Mouse (Mus musculus) olfactory bulb, adult 2 months (tissue): ENCODE measurements around the gene Actb. TPM values are rescaled to one million over a fixed set of nuclear protein-coding genes. Genes with fewer than 3 reads are reported as not detected.

ENCODE experiments used
- H3K27ac ChIP-seq: fragments of 200-500 bp; 2 replicates; pipeline ENCODE4 v1.5.1; 2012; ENCODE audit warnings: low read depth, low read length; ENCODE audit not compliant: insufficient read depth
- H3K4me1 ChIP-seq: fragments of 200-500 bp; 2 replicates; pipeline ENCODE4 v1.6.1; 2012; ENCODE audit warnings: low read length; ENCODE audit not compliant: control insufficient read depth, insufficient read depth
- H3K4me3 ChIP-seq: fragments of 200-500 bp; 2 replicates; pipeline ENCODE4 v1.5.1; 2012; ENCODE audit warnings: mild to moderate bottlenecking, low read depth, low read length, moderate library complexity; ENCODE audit not compliant: insufficient read depth
- CTCF ChIP-seq: fragments of 200-500 bp; IDR thresholded peaks from 2 replicates; pipeline ENCODE4 v1.5.1; 2012; ENCODE audit warnings: low read depth, mild to moderate bottlenecking, low read length, moderate library complexity; ENCODE audit not compliant: insufficient read depth
- POLR2A ChIP-seq: fragments of 200-500 bp; IDR thresholded peaks from 2 replicates; pipeline ENCODE4 v1.6.1; 2012; ENCODE audit warnings: mild to moderate bottlenecking, low read depth, low read length, moderate library complexity; ENCODE audit not compliant: insufficient read depth
- WGBS: fragments of 180-500 bp; shearing (Covaris S2); methylation state at CpG from one replicate; pipeline ENCODE4 v1.1.7; 2018; 5-methylcytosine and 5-hydroxymethylcytosine counted together
- polyA plus RNA-seq: library from polyadenylated mRNA; stranded (reverse); fragments of >200 nt; gene quantifications from 2 replicates; pipeline ENCODE4 v1.2.4, GENCODE M21; 2012; ENCODE audit warnings: low replicate concordance; ENCODE audit not compliant: missing spikeins, insufficient read depth, insufficient read length

Actb gene
- polyA plus RNA-seq, 1 experiment, result 1,129 TPM

DNA sequence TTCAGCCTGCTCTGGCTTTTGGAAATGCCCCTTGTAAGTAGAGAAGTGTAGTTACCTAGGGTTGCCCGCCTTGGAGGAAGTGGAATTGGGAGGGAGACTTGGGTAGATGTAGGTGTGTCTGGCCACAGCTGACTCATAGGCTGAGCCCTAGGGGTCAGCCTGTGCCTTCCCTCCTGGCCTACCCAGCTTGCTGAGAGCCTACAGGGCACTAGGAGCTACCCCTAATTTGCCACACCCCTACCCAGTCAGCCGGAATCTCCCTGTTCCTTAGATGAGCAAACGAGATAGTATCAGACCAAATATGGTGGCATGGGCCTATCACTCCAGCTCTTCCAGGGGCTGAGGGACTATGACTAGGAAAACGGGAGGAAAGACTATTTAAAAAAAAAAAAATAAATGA is 6.2 kb upstream of the Actb start:
- no peak overlapping the region for H3K4me3 ChIP-seq
- 88% methylated on average over 4 of the region's 4 CpGs for WGBS
- H3K4me1 ChIP-seq, result peaks cover 9% of the 10 kb centered on the region
- TF ChIP-seq POLR2A, result no peak
- TF ChIP-seq CTCF, result no peak
- no peak overlapping the region for H3K27ac ChIP-seq

DNA sequence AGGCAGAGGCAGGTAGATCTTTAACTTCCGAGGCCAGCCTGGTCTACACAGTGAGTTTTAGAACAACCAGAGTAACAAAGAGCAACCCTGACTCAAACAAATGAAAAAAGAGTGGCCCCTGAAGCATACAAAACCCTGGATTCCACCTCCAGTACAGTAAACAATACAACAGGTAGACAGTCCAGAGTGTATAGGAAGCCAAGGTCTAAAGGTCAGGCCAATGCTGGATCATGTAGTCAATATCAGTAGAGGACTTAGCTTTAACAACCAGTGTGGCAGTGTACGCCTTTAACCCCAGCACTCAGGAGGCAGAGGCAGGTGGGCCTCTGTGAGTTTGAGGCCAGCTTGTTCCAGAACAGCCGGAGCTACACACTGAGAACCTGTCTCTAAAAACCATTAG is 5.8 kb upstream of the Actb start:
- no peak for TF ChIP-seq CTCF
- no peak for TF ChIP-seq POLR2A
- WGBS, result over 99% methylated on average over 3 of the region's 3 CpGs

DNA sequence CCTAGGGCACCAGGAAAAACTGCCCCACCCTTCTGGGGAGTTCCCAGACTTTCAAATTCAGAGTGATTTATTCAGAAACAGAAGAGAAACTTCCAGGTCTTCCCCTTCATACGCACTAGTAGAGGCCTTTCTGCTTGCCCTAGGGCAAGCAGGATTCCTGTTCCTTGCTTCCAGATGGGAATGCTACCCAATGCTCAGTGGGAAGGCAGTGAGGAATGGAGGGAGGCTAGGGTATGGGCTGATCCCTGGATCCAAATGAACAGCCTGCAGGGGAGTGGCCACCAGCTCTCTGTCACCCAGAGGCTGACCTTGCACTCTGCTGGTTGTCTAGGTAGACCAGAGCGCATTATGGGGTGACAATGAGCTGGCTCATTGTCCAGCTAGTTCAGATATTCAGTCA is 5.1 kb upstream of the Actb start:
- H3K4me1 ChIP-seq, result peaks cover 19% of the 10 kb centered on the region
- no peak overlapping the region for H3K4me3 ChIP-seq
- no peak for TF ChIP-seq CTCF
- no peak for TF ChIP-seq POLR2A
- no peak overlapping the region for H3K27ac ChIP-seq
- WGBS, result 96% methylated on average over 2 of the region's 2 CpGs

More for the DNA sequence above, 5.8 kb upstream of the Actb start:
- no peak overlapping the region for H3K27ac ChIP-seq
- peaks cover 13% of the 10 kb centered on the region for H3K4me1 ChIP-seq
- no peak overlapping the region for H3K4me3 ChIP-seq

DNA sequence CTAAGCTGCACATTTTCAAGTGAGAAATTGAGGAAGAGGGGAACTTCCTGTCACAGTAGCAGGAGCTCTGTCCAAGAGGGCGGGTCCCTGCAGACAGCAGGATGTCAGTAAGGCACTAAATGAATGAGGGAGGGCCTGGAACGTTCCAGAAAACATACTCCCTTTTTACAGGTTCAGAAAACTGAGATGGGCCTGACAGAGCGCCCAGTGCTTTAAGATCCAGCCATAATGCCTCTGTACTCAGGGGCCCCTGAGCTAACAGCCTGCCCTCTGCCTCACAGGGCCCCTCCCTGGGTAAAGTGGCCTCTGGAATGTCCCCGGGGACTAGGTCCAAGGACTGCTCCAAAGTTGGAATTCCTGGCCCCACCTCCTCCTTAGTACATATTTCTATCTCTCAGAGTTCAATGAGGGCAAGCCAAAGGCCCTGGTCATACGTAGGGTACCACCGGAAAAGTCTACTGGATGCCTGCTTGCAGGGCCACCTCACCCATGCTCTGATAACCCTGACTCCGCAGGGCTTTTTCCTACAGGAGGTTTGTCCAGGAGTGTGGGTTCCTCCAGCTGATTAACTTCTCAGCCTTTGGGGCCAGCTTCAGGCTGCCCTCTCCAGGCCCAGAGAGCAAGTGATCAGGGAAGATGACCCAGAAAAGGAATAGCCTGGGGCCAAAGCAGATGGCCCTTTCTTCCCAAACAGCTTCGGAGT is 3.2 kb upstream of the Actb start:
- WGBS, result 70% methylated on average over 8 of the region's 8 CpGs
- Histone ChIP-seq H3K27ac (no peak overlapping the region; the same call in 1 of the 2 replicates), H3K4me3 (no peak overlapping the region), H3K4me1 (peaks cover 19% of the 10 kb centered on the region)
- TF ChIP-seq POLR2A (no peak), CTCF (no peak)

DNA sequence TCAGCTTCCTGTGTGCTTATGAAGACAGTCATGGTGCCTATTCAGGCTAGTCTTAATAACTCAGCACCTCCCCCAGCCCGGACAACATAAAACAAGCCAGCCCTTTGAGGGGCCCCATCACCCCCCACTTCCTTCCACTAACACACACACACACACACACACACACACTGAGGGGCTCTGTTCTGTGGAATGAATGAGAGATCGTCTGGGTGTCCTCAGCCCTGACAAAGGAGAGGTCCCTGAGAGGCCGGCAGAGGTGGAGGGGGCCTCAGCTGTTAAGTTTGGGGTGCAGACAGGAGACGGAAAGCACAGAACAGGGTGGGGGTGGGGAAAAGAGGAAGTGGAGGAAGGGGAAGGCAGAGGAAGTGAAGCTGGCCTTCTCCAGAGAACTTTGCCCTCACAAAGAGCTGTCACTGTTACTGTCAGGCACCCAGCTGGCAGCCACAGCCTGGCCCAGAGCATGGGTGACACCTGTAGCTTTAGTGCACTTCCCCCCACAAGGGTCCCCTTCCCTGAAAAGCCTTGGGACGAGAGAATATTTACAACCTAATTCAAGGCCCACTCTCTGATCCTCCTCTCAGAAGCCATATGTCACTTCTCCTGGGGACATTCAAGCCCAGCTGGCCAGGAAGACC is 2.5 kb upstream of the Actb start:
- 54% methylated on average over 5 of the region's 5 CpGs for WGBS
- H3K4me1 ChIP-seq, result peaks cover 23% of the 10 kb centered on the region
- TF ChIP-seq POLR2A, result no peak
- TF ChIP-seq CTCF, result no peak
- H3K27ac ChIP-seq, result 0 out of 2 replicates have a peak overlapping the region, but pooled peaks have one; percentile 7
- no peak overlapping the region for H3K4me3 ChIP-seq

DNA sequence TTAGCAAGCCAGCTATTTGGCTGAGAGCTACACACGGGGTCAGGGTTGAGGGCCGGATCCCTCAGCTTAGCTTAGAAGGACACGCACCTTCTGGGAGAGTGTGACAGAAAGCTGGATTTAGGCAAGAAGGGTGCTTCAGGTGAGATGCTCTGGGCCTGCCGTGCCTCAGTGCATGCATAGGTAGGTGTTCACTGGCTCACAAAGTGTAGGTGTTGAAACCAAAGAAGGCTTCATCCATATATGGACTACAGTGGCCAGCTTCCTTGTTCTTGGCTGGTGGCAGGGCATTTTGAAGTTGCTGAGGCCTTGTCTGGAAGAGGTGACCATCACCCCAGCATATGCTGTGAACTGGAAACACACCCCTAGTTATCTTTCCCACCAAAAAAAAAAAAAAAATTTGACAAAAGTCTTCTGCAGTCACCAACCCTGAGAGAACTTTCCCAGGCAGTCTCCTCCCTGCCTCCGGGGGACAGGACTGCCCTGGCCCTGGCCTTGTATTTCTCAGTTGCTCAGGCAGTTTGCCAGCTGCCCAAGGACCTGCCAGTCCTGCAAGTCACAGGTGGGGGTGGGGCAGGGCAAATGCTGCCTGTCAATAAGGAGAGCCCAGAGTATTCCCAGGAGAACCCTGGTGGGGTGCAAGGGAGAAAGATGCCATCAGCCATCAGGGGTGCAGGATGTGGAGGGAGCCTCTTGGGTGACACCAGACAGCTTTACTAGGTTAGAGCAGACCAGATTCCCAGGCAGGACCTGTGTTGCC is 1.4 kb upstream of the Actb start:
- Histone ChIP-seq H3K27ac (peak overlapping the region; percentile 100), H3K4me1 (peaks cover 25% of the 10 kb centered on the region), H3K4me3 (no peak overlapping the region)
- TF ChIP-seq POLR2A (no peak), CTCF (no peak)
- WGBS, result 64% methylated on average over 5 of the region's 5 CpGs

DNA sequence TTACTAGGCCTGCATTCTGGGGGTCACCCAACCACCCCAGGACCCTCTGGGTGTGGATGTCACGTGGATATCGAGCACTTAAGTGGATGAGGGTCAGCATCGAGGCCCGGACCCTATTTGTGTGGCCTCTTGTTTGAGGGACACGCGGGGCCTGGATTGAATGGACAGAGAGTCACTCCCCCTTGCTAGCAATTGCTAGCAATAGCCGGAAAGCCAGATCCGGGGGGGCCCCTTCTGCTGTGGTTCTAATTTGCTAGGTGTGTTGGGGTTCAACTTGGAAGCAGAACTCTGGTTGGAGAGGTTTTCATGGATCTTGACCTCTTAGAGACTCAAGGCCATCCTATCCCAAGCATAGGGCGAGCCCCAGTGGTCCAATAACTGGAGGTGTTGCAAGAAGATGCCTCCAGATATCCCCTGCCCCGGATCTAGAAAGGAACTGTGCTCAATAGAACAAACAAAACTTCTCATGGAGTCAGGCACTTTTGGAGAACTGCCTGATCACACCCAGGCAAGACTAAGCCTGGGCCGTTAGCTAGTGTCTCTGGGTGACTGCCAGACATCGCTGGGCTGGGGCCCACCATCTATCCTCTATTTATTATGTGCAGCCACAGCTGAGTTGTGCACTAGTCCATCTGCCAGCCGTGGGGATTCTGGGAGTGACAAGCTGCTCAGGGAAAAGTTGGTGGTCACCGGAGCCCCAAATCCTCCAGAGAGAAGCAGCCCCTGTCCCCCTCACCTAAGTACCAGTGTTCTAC is 671 bp upstream of the Actb start:
- H3K4me1 ChIP-seq, result peaks cover 25% of the 10 kb centered on the region
- WGBS, result 19% methylated on average over 14 of the region's 14 CpGs
- peak overlapping the region; percentile 57 for H3K4me3 ChIP-seq
- peak overlapping the region; percentile 100 for H3K27ac ChIP-seq
- TF ChIP-seq CTCF (no peak), POLR2A (no peak)

DNA sequence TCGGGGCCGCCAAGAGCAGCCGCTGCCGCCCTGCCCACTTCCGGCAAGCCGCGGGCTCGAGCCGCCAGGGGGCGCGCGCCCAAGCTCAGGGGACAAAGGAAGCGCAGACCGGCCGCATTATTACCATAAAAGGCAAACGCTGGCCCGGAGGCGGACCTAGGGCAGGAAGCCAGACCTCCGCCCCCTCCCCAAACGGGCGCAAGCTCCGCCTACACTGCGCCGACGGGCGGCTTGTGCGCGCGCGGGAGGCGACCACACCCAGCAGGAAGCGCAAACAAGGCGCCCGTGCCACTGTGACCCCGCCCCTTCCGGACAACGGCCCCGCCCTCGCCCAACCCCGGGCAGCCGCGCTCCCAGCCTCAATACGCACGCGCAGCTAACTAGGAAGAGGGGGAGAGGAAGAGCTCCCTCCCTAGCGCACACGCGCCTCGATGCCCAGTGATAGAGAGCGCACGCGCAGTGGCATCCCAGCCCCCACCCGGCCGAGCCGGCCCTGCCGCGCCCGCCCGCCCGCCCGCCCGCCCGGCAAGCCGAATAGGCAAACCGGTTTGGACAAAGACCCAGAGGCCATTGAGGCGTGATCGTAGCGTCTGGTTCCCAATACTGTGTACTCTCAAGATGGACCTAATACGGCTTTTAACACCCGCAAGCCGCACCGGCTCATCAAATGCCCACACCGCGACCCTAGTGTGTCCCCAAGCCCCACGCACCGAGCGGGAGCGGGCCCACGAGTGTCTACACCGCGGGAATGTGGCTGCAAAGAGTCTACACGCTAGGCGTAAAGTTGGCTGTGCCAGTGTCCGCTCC is 626 bp downstream of the Actb start:
- TF ChIP-seq CTCF (peak; percentile 96), POLR2A (no peak)
- WGBS, result under 1% methylated on average over 82 of the region's 84 CpGs
- Histone ChIP-seq H3K4me1 (peaks cover 25% of the 10 kb centered on the region), H3K27ac (peak overlapping the region; percentile 99), H3K4me3 (peak overlapping the region; percentile 75)
